Mouse (Mus musculus): ENCODE measurements around the gene Gls.

GRCm38 (mm10) chr1:52270354-52270753, 37.3 kb upstream of the Gls start:
- no peak for TF ChIP-seq CTCF (IDR thresholded peaks at IDR 0.05; ENCODE audit: low read depth, low read length)
- no peak for TF ChIP-seq TAL1 (conservative IDR thresholded peaks at IDR 0.05; ENCODE audit: low read depth, low read length)
- no peak for TF ChIP-seq POLR2AphosphoS5 (IDR thresholded peaks at IDR 0.05; ENCODE audit: insufficient replicate concordance, low read depth, low read length)

Measured in G1E (cell line).